Mouse (Mus musculus) liver, embryonic 15.5 days (tissue): ENCODE data around the gene 9430007A20Rik. TPM values are rescaled to one million over a fixed set of nuclear protein-coding genes. Genes with fewer than 3 reads are reported as not detected.
"Not testable (repeated sequence)": the region's sequence is repeated elsewhere in the genome, so short reads cannot be mapped to it uniquely, and the experiment has no call there.

Source experiments
- ATAC-seq: fragments of 200-750 bp; cut with Nextera tagmentation; 2 replicates; pipeline ENCODE4 v1.8.0; 2017; ENCODE audit warnings: moderate number of reproducible peaks, mild to moderate bottlenecking, moderate library complexity; ENCODE audit not compliant: insufficient read depth
- H3K27ac ChIP-seq: fragments of 300-500 bp; sonication (generic); replicated peaks from 2 replicates; pipeline ENCODE4 v1.5.1; 2015; ENCODE audit warnings: mild to moderate bottlenecking, inconsistent platforms
- H3K27me3 ChIP-seq: fragments of 300-500 bp; sonication (generic); 2 replicates; pipeline ENCODE4 v1.6.1; 2015; ENCODE audit warnings: mild to moderate bottlenecking, inconsistent platforms
- H3K36me3 ChIP-seq: fragments of 300-500 bp; sonication (generic); replicated peaks from 2 replicates; pipeline ENCODE4 v1.6.1; 2015; ENCODE audit warnings: moderate library complexity, mild to moderate bottlenecking, inconsistent platforms
- H3K4me1 ChIP-seq: fragments of 300-500 bp; sonication (generic); replicated peaks from 2 replicates; pipeline ENCODE4 v1.6.1; 2015; ENCODE audit warnings: inconsistent platforms
- H3K4me2 ChIP-seq: fragments of 300-500 bp; sonication (generic); 2 replicates; pipeline ENCODE4 v1.6.1; 2015; ENCODE audit warnings: moderate library complexity, mild to moderate bottlenecking, inconsistent platforms
- H3K4me3 ChIP-seq: fragments of 300-500 bp; sonication (generic); replicated peaks from 2 replicates; pipeline ENCODE4 v1.5.1; 2015; ENCODE audit warnings: mild to moderate bottlenecking, inconsistent platforms
- H3K9ac ChIP-seq: fragments of 300-500 bp; sonication (generic); 2 replicates; pipeline ENCODE4 v1.6.1; 2015; ENCODE audit warnings: moderate library complexity, mild to moderate bottlenecking, inconsistent platforms
- H3K9me3 ChIP-seq: fragments of 300-500 bp; sonication (generic); replicated peaks from 2 replicates; pipeline ENCODE4 v1.6.1; 2016; ENCODE audit warnings: inconsistent platforms
- WGBS: fragments of 180-500 bp; shearing (Covaris S2); methylation state at CpG from one replicate; pipeline ENCODE4 v1.1.7; 2015; ENCODE audit warnings: mixed read lengths; ENCODE audit not compliant: insufficient replicate concordance; 5-methylcytosine and 5-hydroxymethylcytosine counted together
- polyA plus RNA-seq: library from polyadenylated mRNA; unstranded; fragments of >200 nt; fragmentation: Nextera tagmentation; extraction: Ambion mirVana; gene quantifications from 2 replicates; pipeline ENCODE4 v1.2.1, GENCODE M21; 2015

9430007A20Rik gene
- polyA plus RNA-seq = not detected in 2 replicates

DNA sequence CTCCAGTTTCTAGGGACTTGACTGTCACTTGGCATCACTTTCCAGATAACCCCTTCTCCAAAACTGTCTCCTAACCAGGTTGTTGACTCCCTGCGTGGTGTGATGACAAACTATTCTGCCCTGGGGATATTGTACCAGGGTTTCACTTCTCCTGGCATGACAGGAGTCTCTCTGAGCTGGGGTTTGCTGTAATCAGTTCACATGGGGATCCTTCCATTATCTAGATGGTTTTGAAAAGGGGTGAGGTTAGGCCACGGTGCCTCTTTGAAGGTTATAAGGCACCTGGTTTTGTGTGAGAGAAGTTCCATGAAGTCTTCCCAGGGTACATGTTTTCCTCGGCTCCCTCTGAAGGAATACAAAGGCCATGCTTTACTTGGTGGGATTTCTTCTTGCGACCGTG lies at the start of gene 9430007A20Rik:
Gene 9430007A20Rik, plus strand, starts transcription at position 301 of the 400 bp plus-strand sequence.
- WGBS = 68% methylated on average over 5 of the region's 5 CpGs

DNA sequence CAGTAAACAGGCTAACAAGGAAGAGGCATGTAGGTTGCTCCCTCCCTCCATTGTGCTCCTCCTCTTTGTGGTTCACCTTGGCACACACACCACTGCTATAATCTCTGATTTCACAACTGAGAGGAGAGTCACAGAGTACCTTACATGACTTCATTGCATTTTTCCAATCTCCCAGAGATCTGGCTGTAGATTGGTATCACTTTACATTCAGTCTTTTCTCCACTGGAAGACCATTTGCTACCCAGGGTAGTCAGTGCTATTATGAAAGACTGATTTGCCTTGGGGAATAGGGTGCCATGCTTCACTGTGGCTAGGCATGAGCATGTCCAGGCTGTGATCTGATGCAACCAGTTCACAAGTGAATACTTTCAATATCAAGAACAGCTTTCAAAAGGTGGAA lies 26.3 kb upstream of the 9430007A20Rik start:
- ATAC-seq = no peak
- no peaks in the 10 kb centered on the region for H3K36me3 ChIP-seq
- H3K27ac ChIP-seq = no peak overlapping the region
- H3K4me2 ChIP-seq = no peak overlapping the region
- no peaks in the 10 kb centered on the region for H3K4me1 ChIP-seq
- H3K27me3 ChIP-seq = no peaks in the 10 kb centered on the region
- no peaks in the 10 kb centered on the region for H3K9me3 ChIP-seq
- H3K4me3 ChIP-seq = no peak overlapping the region
- no peak overlapping the region for H3K9ac ChIP-seq

More for the DNA sequence above, at the start of gene 9430007A20Rik:
- H3K4me1 ChIP-seq = no peaks in the 10 kb centered on the region
- H3K4me3 ChIP-seq = no peak within 1 kb of the TSS
- no peak for ATAC-seq
- no peaks in the 10 kb centered on the region; the same call in 1 of the 2 replicates for H3K9me3 ChIP-seq
- no peak within 1 kb of the TSS for H3K27ac ChIP-seq
- no peak within 1 kb of the TSS for H3K9ac ChIP-seq
- H3K36me3 ChIP-seq = no peaks in the 10 kb centered on the region
- no peaks in the 10 kb centered on the region for H3K27me3 ChIP-seq
- no peak within 1 kb of the TSS for H3K4me2 ChIP-seq

- Histone ChIP-seq H3K9ac (no peak overlapping the region), H3K9me3 (0 out of 2 replicates have a peak, but pooled peaks cover 4% of the 10 kb centered on the region), H3K36me3 (no peaks in the 10 kb centered on the region), H3K4me2 (no peak overlapping the region), H3K4me3 (no peak overlapping the region), H3K4me1 (no peaks in the 10 kb centered on the region), H3K27me3 (no peaks in the 10 kb centered on the region), H3K27ac (no peak overlapping the region)
- WGBS = 56% methylated on average over 1 of the region's 1 CpGs
- no peak for ATAC-seq
These were observed 13.1 kb upstream of the 9430007A20Rik start for GRCm38 (mm10) chr4:144506518-144506917.

DNA sequence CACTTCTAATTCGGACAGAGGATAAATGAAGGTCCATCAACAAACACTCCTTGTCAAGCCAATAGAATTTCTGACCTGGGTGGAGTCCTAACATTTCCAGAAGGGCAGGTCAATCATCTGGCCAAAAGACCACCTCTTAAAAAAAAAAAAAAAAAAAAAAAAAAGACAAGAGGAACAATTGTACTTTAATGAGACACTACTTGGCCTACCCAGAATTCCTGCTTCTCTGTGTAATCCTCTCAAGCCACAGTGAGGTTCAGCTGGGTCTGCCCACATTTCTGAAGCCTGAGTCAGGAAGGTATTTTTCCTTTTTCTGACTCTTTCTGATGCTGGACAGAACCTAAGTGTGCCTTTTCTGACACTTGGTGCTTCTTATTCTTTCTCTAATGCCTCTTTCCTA lies 25.1 kb downstream of the 9430007A20Rik start:
- no peak for ATAC-seq
- WGBS = 48% methylated on average over 1 of the region's 1 CpGs
- Histone ChIP-seq H3K9me3 (no peaks in the 10 kb centered on the region), H3K36me3 (no peaks in the 10 kb centered on the region), H3K4me3 (no peak overlapping the region), H3K27ac (no peak overlapping the region), H3K27me3 (no peaks in the 10 kb centered on the region), H3K4me2 (no peak overlapping the region), H3K9ac (no peak overlapping the region), H3K4me1 (no peaks in the 10 kb centered on the region)

- ATAC-seq, H3K4me1 ChIP-seq, H3K4me2 ChIP-seq, H3K27me3 ChIP-seq, H3K36me3 ChIP-seq, H3K9me3 ChIP-seq, H3K9ac ChIP-seq, H3K27ac ChIP-seq, H3K4me3 ChIP-seq: not testable (repeated sequence)
- WGBS = 75% methylated on average over 13 of the region's 13 CpGs
These were observed 25.7 kb downstream of the 9430007A20Rik start for GRCm38 (mm10) chr4:144545339-144545738.

GRCm38 (mm10) chr4:144551156-144551555 lies 31.5 kb downstream of the 9430007A20Rik start:
- H3K27ac ChIP-seq = no peak overlapping the region
- H3K4me3 ChIP-seq = no peak overlapping the region
- ATAC-seq = no peak
- no peak overlapping the region for H3K4me2 ChIP-seq
- no peaks in the 10 kb centered on the region for H3K27me3 ChIP-seq
- H3K36me3 ChIP-seq = no peaks in the 10 kb centered on the region
- H3K9me3 ChIP-seq = no peaks in the 10 kb centered on the region
- H3K9ac ChIP-seq = no peak overlapping the region
- H3K4me1 ChIP-seq = no peaks in the 10 kb centered on the region

- Histone ChIP-seq H3K9ac (no peak overlapping the region), H3K4me3 (no peak overlapping the region), H3K4me1 (no peaks in the 10 kb centered on the region), H3K36me3 (no peaks in the 10 kb centered on the region), H3K4me2 (no peak overlapping the region), H3K9me3 (no peaks in the 10 kb centered on the region), H3K27ac (no peak overlapping the region), H3K27me3 (no peaks in the 10 kb centered on the region)
- ATAC-seq = no peak
These were observed 40.2 kb downstream of the 9430007A20Rik start for GRCm38 (mm10) chr4:144559792-144560191.

DNA sequence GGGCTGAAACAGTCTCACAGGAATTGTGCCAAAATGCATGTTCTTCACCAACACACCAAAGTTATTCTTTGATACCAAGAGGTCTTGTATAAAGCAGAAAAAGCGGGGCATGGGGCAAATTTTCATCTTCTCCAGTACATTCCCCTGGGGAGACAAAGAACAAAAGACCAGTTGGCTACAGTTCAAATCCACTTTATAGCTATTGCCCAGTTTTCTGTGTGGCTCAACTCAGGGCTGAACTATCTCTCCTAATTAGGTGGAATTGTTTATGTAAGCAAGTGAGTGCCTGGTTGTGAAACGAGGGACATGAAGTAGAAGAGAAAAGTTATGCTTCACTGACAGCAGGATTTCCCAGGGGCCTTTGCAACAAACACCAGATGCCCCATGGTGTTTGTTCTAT lies 41.6 kb downstream of the 9430007A20Rik start:
- Histone ChIP-seq H3K4me3 (no peak overlapping the region), H3K9me3 (no peaks in the 10 kb centered on the region)
- 30% methylated on average over 2 of the region's 2 CpGs for WGBS

DNA sequence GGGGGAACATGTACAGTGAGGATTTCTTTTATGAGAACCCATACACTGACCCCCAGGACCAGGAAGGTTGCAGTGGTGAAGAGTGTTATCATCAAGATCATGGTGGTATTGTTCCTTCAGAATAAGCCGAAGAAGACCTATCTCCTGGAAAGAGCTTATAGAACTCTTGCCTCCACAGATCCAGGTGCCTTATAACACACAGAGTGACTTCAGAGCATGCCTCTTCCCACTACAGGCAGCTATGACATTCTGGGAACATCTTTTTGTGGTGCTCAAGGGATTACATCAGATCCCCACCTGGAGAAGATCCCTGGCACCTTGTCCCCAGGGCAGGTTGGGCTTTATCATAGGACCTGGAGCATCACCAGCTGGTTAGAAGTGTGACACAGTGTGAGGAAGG lies 45.4 kb downstream of the 9430007A20Rik start, which contains the start of gene Gm13124:
Gene Gm13124, minus strand, starts transcription at position 101 of the 400 bp plus-strand sequence.
- H3K9me3 ChIP-seq = no peaks in the 10 kb centered on the region
- H3K36me3 ChIP-seq = no peaks in the 10 kb centered on the region
- no peaks in the 10 kb centered on the region for H3K27me3 ChIP-seq
- no peak within 1 kb of the TSS for H3K4me2 ChIP-seq
- no peaks in the 10 kb centered on the region for H3K4me1 ChIP-seq
- ATAC-seq = no peak
- no peak within 1 kb of the TSS for H3K4me3 ChIP-seq
- H3K9ac ChIP-seq = no peak within 1 kb of the TSS
- WGBS = 84% methylated on average over 1 of the region's 1 CpGs
- no peak within 1 kb of the TSS for H3K27ac ChIP-seq

More for the DNA sequence above, 41.6 kb downstream of the 9430007A20Rik start:
- no peak for ATAC-seq
- Histone ChIP-seq H3K9ac (no peak overlapping the region), H3K4me2 (no peak overlapping the region), H3K27me3 (no peaks in the 10 kb centered on the region), H3K27ac (no peak overlapping the region), H3K4me1 (no peaks in the 10 kb centered on the region), H3K36me3 (no peaks in the 10 kb centered on the region)

DNA sequence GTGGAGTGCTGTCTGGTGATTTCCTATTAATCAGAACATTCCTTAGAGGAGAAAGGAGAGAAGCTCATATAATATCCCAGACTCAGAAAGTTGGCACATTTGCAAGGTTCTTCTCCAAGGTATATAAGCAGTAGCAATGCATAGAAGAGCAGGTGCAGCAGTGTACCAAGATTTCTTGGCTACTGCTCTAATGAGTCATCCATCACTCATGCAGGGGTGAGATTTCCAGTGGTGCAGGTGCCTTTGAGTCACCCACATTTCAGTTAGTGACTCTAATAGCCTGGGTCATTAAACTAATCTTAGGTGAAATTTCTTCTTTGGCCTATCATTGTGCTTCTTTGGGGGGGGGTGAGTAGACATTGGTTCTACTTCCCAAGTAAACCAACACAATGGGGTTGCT lies 48.1 kb downstream of the 9430007A20Rik start:
- no peaks in the 10 kb centered on the region for H3K36me3 ChIP-seq
- no peak overlapping the region for H3K9ac ChIP-seq
- H3K27ac ChIP-seq = no peak overlapping the region
- no peaks in the 10 kb centered on the region for H3K4me1 ChIP-seq
- H3K4me3 ChIP-seq = no peak overlapping the region
- no peaks in the 10 kb centered on the region for H3K27me3 ChIP-seq
- no peak for ATAC-seq
- no peaks in the 10 kb centered on the region for H3K9me3 ChIP-seq
- H3K4me2 ChIP-seq = no peak overlapping the region
